In genomic region chr1:180334541-180334940, GRCm38 (mm10) we compare ENCODE assay signal across 9 mouse cellular contexts. TPM values are rescaled to one million over a fixed set of nuclear protein-coding genes. Genes with fewer than 3 reads are reported as not detected.
A peak's percentile ranks its signal among the peaks of the same experiment; 100 is the strongest.
DNase-seq lines count a peak whose midpoint lies in the region; ATAC-seq and TF ChIP-seq lines count a peak whose summit lies in the region.
"Had no signal": no experiment of that assay in that cellular context is flagged by ENCODE, and none has a peak within 500 bp of the region (broad histone marks: within the 10 kb centered on the region; RNA-seq: fewer than 3 reads in every experiment).

No protein-coding gene starts in this region.

- no peak for TF ChIP-seq CTCF in heart, adult 2 months (IDR thresholded peaks at IDR 0.05)
- no peak for TF ChIP-seq CTCF in liver, adult 2 months (IDR thresholded peaks at IDR 0.05; ENCODE audit: low read depth, low read length)
- no peak for TF ChIP-seq CTCF in liver, postnatal 0 days (IDR thresholded peaks at IDR 0.05; ENCODE audit: low read depth)

- H3K9me3 ChIP-seq in heart, embryonic 10.5 days, result no peaks in the 10 kb centered on the region
- no peaks in the 10 kb centered on the region for H3K9me3 ChIP-seq in embryonic facial prominence, embryonic 15.5 days (replicated peaks)
- H3K9me3 ChIP-seq in liver, postnatal 0 days (ENCODE audit: low read length), result no peaks in the 10 kb centered on the region

- 49% methylated on average over 6 of the region's 6 CpGs for WGBS in heart, adult 2 months
- WGBS in heart, embryonic 10.5 days, result 81% methylated on average over 6 of the region's 6 CpGs
- 75% methylated on average over 6 of the region's 6 CpGs for WGBS in liver, adult 2 months
- 74% methylated on average over 6 of the region's 6 CpGs for WGBS in embryonic facial prominence, embryonic 15.5 days
- 42% methylated on average over 6 of the region's 6 CpGs for WGBS in liver, postnatal 0 days (ENCODE audit: insufficient replicate concordance)

- peak overlapping the region; percentile 71 for H3K9ac ChIP-seq in heart, adult 2 months (ENCODE audit: low read depth, low read length)
- H3K9ac ChIP-seq in liver, adult 2 months (ENCODE audit: low read depth, low read length), result peak overlapping the region; percentile 21; the same call in 1 of the 2 replicates
- H3K9ac ChIP-seq in embryonic facial prominence, embryonic 15.5 days, result no peak overlapping the region
- no peak overlapping the region for H3K9ac ChIP-seq in liver, postnatal 0 days (replicated peaks)

- H3K4me1 ChIP-seq in heart, adult 2 months (ENCODE audit: control insufficient read depth, insufficient read depth, low read length), result peaks cover 7% of the 10 kb centered on the region
- H3K4me1 ChIP-seq in heart, embryonic 10.5 days, result peaks cover 46% of the 10 kb centered on the region
- H3K4me1 ChIP-seq in liver, adult 2 months (ENCODE audit: control insufficient read depth, insufficient read depth, low read length), result peaks cover 1% of the 10 kb centered on the region
- H3K4me1 ChIP-seq in embryonic facial prominence, embryonic 15.5 days, result peaks cover 67% of the 10 kb centered on the region
- H3K4me1 ChIP-seq in liver, postnatal 0 days (ENCODE audit: insufficient read depth), result peaks cover 27% of the 10 kb centered on the region

- intact Hi-C loops in heart, adult 2 months (cut with DNase I), result loop anchor here (5.0 kb wide), 1 partner anchor 88 kb away; no protein-coding TSS in a partner anchor

- peaks cover 21% of the 10 kb centered on the region for H3K79me2 ChIP-seq in heart, adult 2 months (replicated peaks; ENCODE audit: control insufficient read depth, insufficient read depth, low read length)
- H3K79me2 ChIP-seq in liver, adult 2 months (ENCODE audit: control insufficient read depth, insufficient read depth, low read length), result peaks cover 8% of the 10 kb centered on the region; the same call in 1 of the 2 replicates

- ATAC-seq in embryonic facial prominence, embryonic 15.5 days (ENCODE audit: insufficient number of reproducible peaks, low FRiP score, low TSS enrichment, low read depth), result no peak
- ATAC-seq in liver, postnatal 0 days, result no peak

- peak overlapping the region; percentile 90 for H3K4me3 ChIP-seq in heart, adult 2 months
- H3K4me3 ChIP-seq in heart, embryonic 10.5 days, result no peak overlapping the region
- H3K4me3 ChIP-seq in liver, adult 2 months (ENCODE audit: insufficient read depth, low read depth, low read length), result peak overlapping the region; percentile 30; the same call in 1 of the 2 replicates
- no peak overlapping the region for H3K4me3 ChIP-seq in embryonic facial prominence, embryonic 15.5 days (replicated peaks)
- H3K4me3 ChIP-seq in liver, postnatal 0 days (ENCODE audit: low read depth, low read length), result no peak overlapping the region

- peak overlapping the region; percentile 98 for H3K27ac ChIP-seq in heart, adult 2 months
- no peak overlapping the region for H3K27ac ChIP-seq in heart, embryonic 10.5 days
- H3K27ac ChIP-seq in liver, adult 2 months (replicated peaks; ENCODE audit: insufficient read depth, low read depth, low read length), result no peak overlapping the region
- no peak overlapping the region for H3K27ac ChIP-seq in embryonic facial prominence, embryonic 15.5 days (replicated peaks)
- H3K27ac ChIP-seq in liver, postnatal 0 days (ENCODE audit: low read depth), result no peak overlapping the region

- H3K27me3 ChIP-seq in heart, adult 2 months (ENCODE audit: control insufficient read depth, insufficient read depth, low read length), result no peaks in the 10 kb centered on the region
- peaks cover 63% of the 10 kb centered on the region for H3K27me3 ChIP-seq in heart, embryonic 10.5 days (ENCODE audit: insufficient read depth, poor library complexity, severe bottlenecking)
- peaks cover 8% of the 10 kb centered on the region for H3K27me3 ChIP-seq in liver, adult 2 months (ENCODE audit: control insufficient read depth, insufficient read depth, low read length)
- H3K27me3 ChIP-seq in embryonic facial prominence, embryonic 15.5 days, result no peaks in the 10 kb centered on the region
- peaks cover 35% of the 10 kb centered on the region for H3K27me3 ChIP-seq in liver, postnatal 0 days (ENCODE audit: insufficient read depth, low read length)

- no peak for DNase-seq in heart, adult 2 months
- DNase-seq in heart, embryonic 10.5 days (ENCODE audit: low spot score), result no peak
- DNase-seq in liver, adult 2 months (ENCODE audit: extremely low read depth, low read depth, low spot score), result no peak
- no peak for DNase-seq in liver
- no peak for DNase-seq in liver, postnatal 0 days
- DNase-seq in adrenal gland, postnatal 14 days, result no peak
- no peak for DNase-seq in layer of hippocampus, adult 11-12 months (ENCODE audit: low spot score)
- DNase-seq: cerebellum, postnatal 10 days had no signal

- peak overlapping the region; percentile 96 for H3K4me2 ChIP-seq in embryonic facial prominence, embryonic 15.5 days (replicated peaks)
- H3K4me2 ChIP-seq in liver, postnatal 0 days (ENCODE audit: low read depth, low read length), result peak overlapping the region; percentile 92

- no peak for TF ChIP-seq EP300 in heart, adult 2 months (IDR thresholded peaks at IDR 0.05; ENCODE audit: insufficient read depth, low read depth, low read length)
- no peak for TF ChIP-seq EP300 in liver, postnatal 0 days (IDR thresholded peaks at IDR 0.05; ENCODE audit: low read depth)

- peaks cover 22% of the 10 kb centered on the region for H3K36me3 ChIP-seq in heart, adult 2 months (ENCODE audit: control insufficient read depth, insufficient read depth, low read length)
- H3K36me3 ChIP-seq in heart, embryonic 10.5 days, result peaks cover 10% of the 10 kb centered on the region; the same call in 1 of the 2 replicates
- no peaks in the 10 kb centered on the region for H3K36me3 ChIP-seq in liver, adult 2 months (ENCODE audit: control insufficient read depth, insufficient read depth, low read length)
- no peaks in the 10 kb centered on the region for H3K36me3 ChIP-seq in embryonic facial prominence, embryonic 15.5 days
- H3K36me3 ChIP-seq in liver, postnatal 0 days (replicated peaks; ENCODE audit: insufficient read depth, low read length), result peaks cover 3% of the 10 kb centered on the region; the same call in 1 of the 2 replicates

- no peak for TF ChIP-seq POLR2A in heart, adult 2 months (IDR thresholded peaks at IDR 0.05; ENCODE audit: insufficient read depth, low read depth, low read length)
- TF ChIP-seq POLR2A in liver, adult 2 months (IDR thresholded peaks at IDR 0.05; ENCODE audit: extremely low read depth, insufficient read depth, low read length), result no peak

RNA-seq across cellular contexts. Expression of gene Itpkb, which starts 4.3 kb away (rescaled TPM):
- total RNA-seq in heart, adult 2 months (2021), result 10 to 100 TPM; 50.0 to 50.7 TPM
- 21.5 and 29.9 TPM in 2 replicates for polyA plus RNA-seq in heart, adult 2 months (2012; rRNA removed)
- 4.0 and 4.6 TPM in 2 replicates for polyA plus RNA-seq in heart, embryonic 10.5 days (2016; fragmentation: Nextera tagmentation; extraction: Ambion mirVana)
- total RNA-seq in liver, adult 2 months (2014; rRNA removed), result 3.7 and 6.0 TPM in 2 replicates
- polyA plus RNA-seq in liver, adult 2 months (2012; rRNA removed), result 2.2 and 2.7 TPM in 2 replicates
- 12.3 and 13.5 TPM in 2 replicates for polyA plus RNA-seq in embryonic facial prominence, embryonic 15.5 days (2015; fragmentation: Nextera tagmentation; extraction: Ambion mirVana)
- 1.3 and 1.4 TPM in 2 replicates for polyA plus RNA-seq in liver, postnatal 0 days (2015; fragmentation: Nextera tagmentation; extraction: Ambion mirVana)
- total RNA-seq in adrenal gland, postnatal 14 days (2021), result 63.9 and 71.4 TPM in 2 replicates

Comparison
In these comparisons a context has a peak if more than half of its experiments do, and no peak if none do; other contexts are left out.
1. H3K4me3 ChIP-seq: peak in heart, adult 2 months (single experiment) and liver, adult 2 months (single experiment); none in heart, embryonic 10.5 days (single experiment), embryonic facial prominence, embryonic 15.5 days (single experiment) and liver, postnatal 0 days (single experiment).
2. H3K9ac ChIP-seq: peak in heart, adult 2 months (single experiment) and liver, adult 2 months (single experiment); none in embryonic facial prominence, embryonic 15.5 days (single experiment) and liver, postnatal 0 days (single experiment).